Mouse (Mus musculus) small intestine, adult 2 months (tissue): ENCODE measurements around the gene Gabarapl2.

Source experiments
- CTCF ChIP-seq: fragments of 200-500 bp; IDR thresholded peaks from 2 replicates; pipeline ENCODE4 v1.5.1; 2012; ENCODE audit warnings: low read depth, mild to moderate bottlenecking, control low read depth, inconsistent platforms, low read length, moderate library complexity, mixed read lengths; ENCODE audit not compliant: insufficient replicate concordance, insufficient read length; ENCODE audit errors: extremely low read depth
- POLR2A ChIP-seq: fragments of 200-500 bp; IDR thresholded peaks from 2 replicates; pipeline ENCODE4 v1.6.1; 2012; ENCODE audit warnings: low read depth, mild to moderate bottlenecking, control low read depth, inconsistent platforms, low read length, moderate library complexity

DNA sequence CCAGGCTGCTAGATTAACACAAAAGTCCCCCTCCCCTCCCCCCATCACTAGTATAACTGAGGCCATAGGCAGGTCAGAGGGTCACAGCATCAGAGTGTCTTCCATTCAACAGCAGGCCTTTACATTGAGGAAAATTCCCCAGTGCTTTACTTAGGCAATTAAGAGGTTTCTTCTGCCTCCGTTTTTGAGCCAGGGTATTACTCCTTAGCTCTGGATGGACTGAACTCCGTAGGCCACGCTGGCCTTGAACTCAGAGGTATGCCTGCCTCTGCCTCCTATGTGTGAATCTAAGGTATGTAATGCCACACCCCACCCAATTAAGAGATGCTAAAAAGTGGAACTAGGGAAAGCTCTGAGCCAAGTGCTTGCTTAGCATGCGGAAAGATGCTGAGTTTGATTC, 23.0 kb downstream of the Gabarapl2 start:
- TF ChIP-seq POLR2A (no peak), CTCF (no peak)
